In genomic region chr12:40263006-40263405, GRCm38 (mm10) we compare ENCODE assay signal across 25 mouse cellular contexts. TPM values are rescaled to one million over a fixed set of nuclear protein-coding genes. Genes with fewer than 3 reads are reported as not detected.
DNase-seq lines count a peak whose midpoint lies in the region; ATAC-seq and TF ChIP-seq lines count a peak whose summit lies in the region.
"Had no signal": no experiment of that assay in that cellular context is flagged by ENCODE, and none has a peak within 500 bp of the region (broad histone marks: within the 10 kb centered on the region; RNA-seq: fewer than 3 reads in every experiment).

No protein-coding gene starts in this region.

- intact Hi-C loops in left cerebral cortex, adult 2 months (cut with DNase I), result no loop called here

- H3K27me3 ChIP-seq in kidney, embryonic 15.5 days, result no peaks in the 10 kb centered on the region
- H3K27me3 ChIP-seq: heart, embryonic 13.5 days; neural tube, embryonic 12.5 days had no signal

- DNase-seq in left cerebral cortex, adult 2 months (ENCODE audit: extremely low spot score in 1 of 2, low spot score in 2 of 2), result peak; percentile 23 to 45
- no peak for DNase-seq in left cerebral cortex, adult 11 months (ENCODE audit: low spot score)
- DNase-seq in MN1 (ENCODE audit: low spot score), result peak; percentile 15
- DNase-seq in layer of hippocampus, adult 8-10 months (ENCODE audit: low spot score in 2 of 2), result peak; percentile 41 to 63
- DNase-seq in right cerebral cortex, postnatal 36 days (ENCODE audit: low spot score in 2 of 2), result peak; percentile 32 to 36
- DNase-seq in kidney, adult 9 months, result no peak
- DNase-seq: adrenal gland, postnatal 25 days; cerebellum, adult 11 months; cerebellum, adult 9-11 months; gastrocnemius, postnatal 25 days; heart, adult 2 months; heart, postnatal 14 days; kidney, postnatal 4 days; lung, postnatal 4 days; midbrain, embryonic 14.5 days; spleen, adult 18-20 months; thymus, postnatal 14 days had no signal

- 0 out of 2 replicates have a peak, but pooled peaks cover 3% of the 10 kb centered on the region for H3K4me1 ChIP-seq in kidney, embryonic 15.5 days
- H3K4me1 ChIP-seq: heart, embryonic 13.5 days; neural tube, embryonic 12.5 days had no signal

- no peaks in the 10 kb centered on the region for H3K9me3 ChIP-seq in kidney, embryonic 15.5 days (replicated peaks)
- H3K9me3 ChIP-seq: embryonic facial prominence, embryonic 10.5 days; forebrain, embryonic 10.5 days; heart, embryonic 13.5 days; neural tube, embryonic 12.5 days had no signal

- no peak overlapping the region for H3K27ac ChIP-seq in left cerebral cortex, adult 2 months
- no peak overlapping the region for H3K27ac ChIP-seq in kidney, embryonic 15.5 days
- H3K27ac ChIP-seq: embryonic facial prominence, embryonic 10.5 days; forebrain, embryonic 10.5 days; heart, adult 2 months; heart, embryonic 13.5 days; hindbrain, postnatal 0 days; neural tube, embryonic 12.5 days had no signal

- no peak for TF ChIP-seq CTCF in left cerebral cortex, adult 2 months (IDR thresholded peaks at IDR 0.05)

- H3K9ac ChIP-seq in kidney, embryonic 15.5 days, result no peak overlapping the region
- H3K9ac ChIP-seq: heart, embryonic 13.5 days; neural tube, embryonic 12.5 days had no signal

- H3K36me3 ChIP-seq in kidney, embryonic 15.5 days, result no peaks in the 10 kb centered on the region
- H3K36me3 ChIP-seq: embryonic facial prominence, embryonic 10.5 days; forebrain, embryonic 10.5 days; heart, embryonic 13.5 days; neural tube, embryonic 12.5 days had no signal

- no peak overlapping the region for H3K4me2 ChIP-seq in kidney, embryonic 15.5 days
- H3K4me2 ChIP-seq: heart, embryonic 13.5 days; neural tube, embryonic 12.5 days had no signal

- 92% methylated on average over 6 of the region's 6 CpGs for WGBS in kidney, embryonic 15.5 days

- no peak for ATAC-seq in kidney, embryonic 15.5 days (replicated peaks; ENCODE audit: low FRiP score)
- ATAC-seq: forebrain, embryonic 16.5 days; hindbrain, postnatal 0 days; intestine, postnatal 0 days had no signal

- H3K4me3 ChIP-seq in left cerebral cortex, adult 2 months, result no peak overlapping the region
- no peak overlapping the region for H3K4me3 ChIP-seq in kidney, embryonic 15.5 days (replicated peaks)
- H3K4me3 ChIP-seq: embryonic facial prominence, embryonic 10.5 days; forebrain, embryonic 10.5 days; heart, adult 2 months; heart, embryonic 13.5 days; neural tube, embryonic 12.5 days had no signal

RNA-seq across cellular contexts. Expression of gene Ifrd1, which starts 14.7 kb away (rescaled TPM):
- 100 to 1,000 TPM; 125 to 134 TPM for total RNA-seq in left cerebral cortex, adult 2 months (2021)
- 10 to 100 TPM; 80.1 to 95.4 (median 92.0) TPM for total RNA-seq in layer of hippocampus, adult 8-10 months (2022)
- 102 and 105 TPM in 2 replicates for polyA plus RNA-seq in kidney, embryonic 15.5 days (2015; fragmentation: Nextera tagmentation; extraction: Ambion mirVana)

Comparison
In these comparisons a context has a peak if more than half of its experiments do, and no peak if none do; other contexts are left out.
1. DNase-seq: peak in left cerebral cortex, adult 2 months (2 of 2), MN1 (single experiment), layer of hippocampus, adult 8-10 months (2 of 2) and right cerebral cortex, postnatal 36 days (2 of 2); none in left cerebral cortex, adult 11 months (single experiment) and kidney, adult 9 months (single experiment).